Mouse (Mus musculus) limb, embryonic 14.5 days (tissue): ENCODE measurements at regions not wholly inside any gene's neighbourhood (a gene's known extent, or its start where the extent isn't known, plus 50 kb on each side); places are given as distances from the start of the nearest gene placed in this dataset.

ENCODE experiments used
- ATAC-seq: fragments of 200-750 bp; cut with Nextera tagmentation; 2 replicates; pipeline ENCODE4 v1.8.0; 2017; ENCODE audit warnings: low read depth, moderate number of reproducible peaks, moderate TSS enrichment; ENCODE audit not compliant: low FRiP score
- DNase-seq: peaks from one replicate; pipeline ENCODE4 v3.0.0-alpha.2; 2015; ENCODE audit warnings: low spot score
- H3K27ac ChIP-seq: fragments of 300-500 bp; sonication (generic); replicated peaks from 2 replicates; pipeline ENCODE4 v1.5.1; 2014; ENCODE audit warnings: low read depth, mild to moderate bottlenecking, low read length, moderate library complexity, mixed read lengths
- H3K27me3 ChIP-seq: fragments of 300-500 bp; sonication (generic); 2 replicates; pipeline ENCODE4 v1.6.1; 2014; ENCODE audit warnings: low read length, mixed read lengths; ENCODE audit not compliant: control insufficient read depth, insufficient read depth
- H3K36me3 ChIP-seq: fragments of 300-500 bp; sonication (generic); 2 replicates; pipeline ENCODE4 v1.6.1; 2014; ENCODE audit warnings: mild to moderate bottlenecking, low read length, moderate library complexity, mixed read lengths; ENCODE audit not compliant: control insufficient read depth, insufficient read depth
- H3K4me1 ChIP-seq: fragments of 300-500 bp; sonication (generic); 2 replicates; pipeline ENCODE4 v1.6.1; 2014; ENCODE audit warnings: antibody characterized with exemption, low read length, mixed read lengths; ENCODE audit not compliant: control insufficient read depth, insufficient read depth
- H3K4me2 ChIP-seq: fragments of 300-500 bp; sonication (generic); replicated peaks from 2 replicates; pipeline ENCODE4 v1.6.1; 2014; ENCODE audit warnings: low read depth, mild to moderate bottlenecking, low read length, moderate library complexity; ENCODE audit not compliant: severe bottlenecking
- H3K4me3 ChIP-seq: fragments of 300-500 bp; sonication (generic); replicated peaks from 2 replicates; pipeline ENCODE4 v1.5.1; 2014; ENCODE audit warnings: low read length
- H3K9ac ChIP-seq: fragments of 300-500 bp; sonication (generic); 2 replicates; pipeline ENCODE4 v1.6.1; 2014; ENCODE audit warnings: mild to moderate bottlenecking, low read depth, low read length, moderate library complexity; ENCODE audit not compliant: severe bottlenecking
- H3K9me3 ChIP-seq: fragments of 300-500 bp; sonication (generic); 2 replicates; pipeline ENCODE4 v1.6.1; 2016; ENCODE audit warnings: low read length; ENCODE audit not compliant: control insufficient read depth
- POLR2A ChIP-seq: fragments of 200-500 bp; IDR thresholded peaks from 2 replicates; pipeline ENCODE4 v1.8.0; 2012; ENCODE audit warnings: inconsistent platforms, mild to moderate bottlenecking, moderate library complexity, borderline replicate concordance; ENCODE audit not compliant: insufficient read depth, insufficient read length; ENCODE audit errors: extremely low read depth
- WGBS: fragments of 180-500 bp; shearing (Covaris S2); extraction: QIAGEN DNeasy Blood & Tissue Kit; methylation state at CpG from one replicate; pipeline ENCODE4 v1.1.7; 2014; 5-methylcytosine and 5-hydroxymethylcytosine counted together

- Histone ChIP-seq H3K4me2 (no peak overlapping the region), H3K36me3 (no peaks in the 10 kb centered on the region), H3K9ac (no peak overlapping the region), H3K4me1 (no peaks in the 10 kb centered on the region), H3K27ac (no peak overlapping the region), H3K9me3 (no peaks in the 10 kb centered on the region), H3K27me3 (no peaks in the 10 kb centered on the region), H3K4me3 (no peak overlapping the region)
- no peak for TF ChIP-seq POLR2A
- DNase-seq = no peak
- 82% methylated on average over 7 of the region's 7 CpGs for WGBS
- no peak for ATAC-seq
These were observed 65.9 kb upstream of the Otud4 start for GRCm38 (mm10) chr8:79573491-79573890.

- Histone ChIP-seq H3K27me3 (no peaks in the 10 kb centered on the region), H3K9me3 (no peaks in the 10 kb centered on the region), H3K9ac (no peak overlapping the region), H3K36me3 (no peaks in the 10 kb centered on the region), H3K4me1 (no peaks in the 10 kb centered on the region), H3K27ac (no peak overlapping the region), H3K4me3 (no peak overlapping the region), H3K4me2 (no peak overlapping the region)
- WGBS = 96% methylated on average over 5 of the region's 5 CpGs
- no peak for ATAC-seq
- TF ChIP-seq POLR2A = no peak
- DNase-seq = no peak
These were observed 66.9 kb upstream of the Otud4 start for GRCm38 (mm10) chr8:79572526-79572925.

- no peak for DNase-seq
- ATAC-seq = no peak
- Histone ChIP-seq H3K27ac (no peak overlapping the region), H3K4me1 (peaks cover 3% of the 10 kb centered on the region; the same call in 1 of the 2 replicates), H3K36me3 (no peaks in the 10 kb centered on the region), H3K4me3 (no peak overlapping the region), H3K27me3 (no peaks in the 10 kb centered on the region), H3K4me2 (no peak overlapping the region), H3K9ac (no peak overlapping the region), H3K9me3 (no peaks in the 10 kb centered on the region)
- TF ChIP-seq POLR2A = no peak
- WGBS = 86% methylated on average over 6 of the region's 6 CpGs
These were observed 76.3 kb upstream of the Otud4 start for GRCm38 (mm10) chr8:79563101-79563500.

- DNase-seq (peak; percentile 25), ATAC-seq (no peak)
- no peak for TF ChIP-seq POLR2A
- Histone ChIP-seq H3K4me2 (no peak overlapping the region), H3K27me3 (no peaks in the 10 kb centered on the region), H3K4me1 (peaks cover 3% of the 10 kb centered on the region; the same call in 1 of the 2 replicates), H3K9me3 (no peaks in the 10 kb centered on the region), H3K4me3 (no peak overlapping the region), H3K27ac (no peak overlapping the region), H3K9ac (no peak overlapping the region), H3K36me3 (no peaks in the 10 kb centered on the region)
- WGBS = 66% methylated on average over 8 of the region's 8 CpGs
These were observed 76.7 kb upstream of the Otud4 start for GRCm38 (mm10) chr8:79562669-79563068.

- Histone ChIP-seq H3K4me2 (peak overlapping the region; percentile 30), H3K27me3 (no peaks in the 10 kb centered on the region), H3K27ac (peak overlapping the region; percentile 83), H3K4me1 (peaks cover 3% of the 10 kb centered on the region; the same call in 1 of the 2 replicates), H3K4me3 (no peak overlapping the region), H3K36me3 (no peaks in the 10 kb centered on the region), H3K9ac (peak overlapping the region; percentile 12; the same call in 1 of the 2 replicates), H3K9me3 (no peaks in the 10 kb centered on the region)
- TF ChIP-seq POLR2A = no peak
- ATAC-seq (peak; percentile 94), DNase-seq (peak; percentile 94)
- 31% methylated on average over 11 of the region's 11 CpGs for WGBS
These were observed 77.3 kb upstream of the Otud4 start for GRCm38 (mm10) chr8:79562071-79562581.
